Mouse (Mus musculus) erythroblast, embryonic 14.5 days (primary cell): ENCODE data around the gene Sae1. TPM values are rescaled to one million over a fixed set of nuclear protein-coding genes. Genes with fewer than 3 reads are reported as not detected.
A peak's percentile ranks its signal among the peaks of the same experiment; 100 is the strongest.

Source experiments
- H3K27me3 ChIP-seq: 2 replicates; pipeline ENCODE4 v1.6.1; 2012; ENCODE audit warnings: inconsistent platforms; ENCODE audit not compliant: control insufficient read depth
- H3K36me3 ChIP-seq: 2 replicates; pipeline ENCODE4 v1.6.1; 2012; ENCODE audit warnings: mild to moderate bottlenecking, inconsistent platforms; ENCODE audit not compliant: control insufficient read depth
- H3K4me1 ChIP-seq: 2 replicates; pipeline ENCODE4 v1.6.1; 2012; ENCODE audit warnings: inconsistent platforms; ENCODE audit not compliant: control insufficient read depth
- H3K4me3 ChIP-seq: replicated peaks from 2 replicates; pipeline ENCODE3; 2012; ENCODE audit warnings: moderate library complexity, mild to moderate bottlenecking, inconsistent platforms
- H3K9me3 ChIP-seq: 2 replicates; pipeline ENCODE4 v1.6.1; 2012; ENCODE audit warnings: low read length, inconsistent platforms, mixed read lengths; ENCODE audit not compliant: control insufficient read depth
- GATA1 ChIP-seq: IDR thresholded peaks from 2 replicates; pipeline ENCODE4 v1.6.1; 2012; ENCODE audit warnings: low read length, inconsistent platforms, mixed read lengths
- TAL1 ChIP-seq: IDR thresholded peaks from 3 replicates; pipeline ENCODE4 v1.6.1; 2012; ENCODE audit warnings: low read length, inconsistent platforms, mixed read lengths
- polyA plus RNA-seq: library from polyadenylated mRNA; stranded (reverse); fragments of >175 nt; gene quantifications from 2 replicates; pipeline ENCODE4 v1.2.3, GENCODE M21; 2012

The Sae1 gene
- polyA plus RNA-seq, 1 experiment, result 2.0 TPM

- peaks cover 100% of the 10 kb centered on the region for H3K36me3 ChIP-seq
- TF ChIP-seq GATA1 (no peak), TAL1 (no peak)
- H3K27me3 ChIP-seq, result no peaks in the 10 kb centered on the region
- peaks cover 42% of the 10 kb centered on the region for H3K4me1 ChIP-seq
- H3K9me3 ChIP-seq, result no peaks in the 10 kb centered on the region
- H3K4me3 ChIP-seq, result no peak overlapping the region
Measured at GRCm38 (mm10) chr7:16417141-16417771, 29.6 kb upstream of the Sae1 start.

GRCm38 (mm10) chr7:16415426-16415825, 27.8 kb upstream of the Sae1 start:
- TF ChIP-seq GATA1 (no peak), TAL1 (no peak)
- Histone ChIP-seq H3K4me1 (peaks cover 60% of the 10 kb centered on the region), H3K36me3 (peaks cover 100% of the 10 kb centered on the region), H3K4me3 (no peak overlapping the region), H3K27me3 (no peaks in the 10 kb centered on the region), H3K9me3 (no peaks in the 10 kb centered on the region)

GRCm38 (mm10) chr7:16412930-16413329, 25.3 kb upstream of the Sae1 start:
- H3K36me3 ChIP-seq, result peaks cover 97% of the 10 kb centered on the region
- TF ChIP-seq GATA1 (no peak), TAL1 (no peak)

GRCm38 (mm10) chr7:16412220-16412896, 24.8 kb upstream of the Sae1 start:
- TF ChIP-seq GATA1 (no peak), TAL1 (no peak)
- peaks cover 97% of the 10 kb centered on the region for H3K36me3 ChIP-seq
- no peaks in the 10 kb centered on the region for H3K27me3 ChIP-seq
- H3K9me3 ChIP-seq, result no peaks in the 10 kb centered on the region
- peaks cover 79% of the 10 kb centered on the region for H3K4me1 ChIP-seq
- no peak overlapping the region for H3K4me3 ChIP-seq

More at GRCm38 (mm10) chr7:16412930-16413329, 25.3 kb upstream of the Sae1 start:
- no peaks in the 10 kb centered on the region for H3K9me3 ChIP-seq
- H3K4me3 ChIP-seq, result no peak overlapping the region
- H3K4me1 ChIP-seq, result peaks cover 74% of the 10 kb centered on the region
- no peaks in the 10 kb centered on the region for H3K27me3 ChIP-seq

GRCm38 (mm10) chr7:16411100-16411499, 23.5 kb upstream of the Sae1 start:
- peaks cover 83% of the 10 kb centered on the region for H3K4me1 ChIP-seq
- H3K4me3 ChIP-seq, result no peak overlapping the region
- no peaks in the 10 kb centered on the region for H3K9me3 ChIP-seq
- no peak for TF ChIP-seq GATA1
- TF ChIP-seq TAL1, result no peak
- no peaks in the 10 kb centered on the region for H3K27me3 ChIP-seq
- H3K36me3 ChIP-seq, result peaks cover 96% of the 10 kb centered on the region

- Histone ChIP-seq H3K9me3 (no peaks in the 10 kb centered on the region), H3K4me3 (peak overlapping the region; percentile 37), H3K4me1 (peaks cover 82% of the 10 kb centered on the region), H3K27me3 (no peaks in the 10 kb centered on the region), H3K36me3 (peaks cover 91% of the 10 kb centered on the region)
- TF ChIP-seq GATA1 (no peak), TAL1 (no peak)
Measured at GRCm38 (mm10) chr7:16406978-16407377, 19.4 kb upstream of the Sae1 start.

GRCm38 (mm10) chr7:16405516-16406351, 18.1 kb upstream of the Sae1 start:
- H3K36me3 ChIP-seq, result peaks cover 79% of the 10 kb centered on the region

GRCm38 (mm10) chr7:16405073-16405455, 17.5 kb upstream of the Sae1 start:
- Histone ChIP-seq H3K36me3 (peaks cover 73% of the 10 kb centered on the region), H3K4me3 (peak overlapping the region; percentile 90), H3K27me3 (no peaks in the 10 kb centered on the region), H3K4me1 (peaks cover 66% of the 10 kb centered on the region), H3K9me3 (no peaks in the 10 kb centered on the region)
- TF ChIP-seq GATA1 (no peak), TAL1 (no peak)

More at GRCm38 (mm10) chr7:16405516-16406351, 18.1 kb upstream of the Sae1 start:
- Histone ChIP-seq H3K4me1 (peaks cover 69% of the 10 kb centered on the region), H3K27me3 (no peaks in the 10 kb centered on the region), H3K4me3 (peak overlapping the region; percentile 90), H3K9me3 (no peaks in the 10 kb centered on the region)
- TF ChIP-seq TAL1, result peak; percentile 59
- TF ChIP-seq GATA1, result peak; percentile 70
